Mouse (Mus musculus): ENCODE results near the gene Engase.

The Engase gene

DNA sequence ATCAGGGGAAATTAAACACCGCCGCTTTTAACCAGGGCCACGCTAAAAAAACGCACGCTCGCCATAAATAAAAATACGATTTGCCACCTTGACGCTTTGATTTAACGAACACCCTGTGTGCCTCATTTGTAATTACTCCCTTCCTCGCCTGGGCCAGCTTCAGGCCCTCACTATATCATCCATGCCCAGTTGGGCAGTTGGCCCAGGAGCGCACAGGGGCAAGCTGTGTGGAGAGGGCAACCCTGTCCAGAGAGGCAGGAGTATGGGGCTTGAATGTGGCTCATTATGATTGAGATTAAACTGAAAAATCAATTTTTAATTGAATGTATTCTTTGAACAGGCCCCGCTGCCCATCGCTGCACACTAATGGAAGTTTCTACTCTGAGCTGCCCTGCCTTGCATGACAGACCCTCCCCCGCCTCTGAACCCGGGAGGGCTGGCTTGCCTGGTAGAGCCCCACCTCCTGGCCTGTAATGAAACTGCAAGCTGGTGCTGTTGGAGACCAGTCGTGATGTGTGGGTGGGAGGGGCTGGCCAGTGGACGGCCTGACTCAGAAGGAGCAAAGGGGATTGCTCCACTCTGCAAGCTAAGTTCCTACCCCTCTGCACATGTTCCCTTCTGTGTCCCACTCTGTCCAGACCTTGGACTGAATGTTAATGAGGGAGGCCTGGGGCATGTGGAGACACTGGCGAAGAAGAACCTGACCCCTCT is 57.9 kb downstream of the Engase start:
- DNase-seq: peak in 1 of 2 experiments; percentile 20

DNA sequence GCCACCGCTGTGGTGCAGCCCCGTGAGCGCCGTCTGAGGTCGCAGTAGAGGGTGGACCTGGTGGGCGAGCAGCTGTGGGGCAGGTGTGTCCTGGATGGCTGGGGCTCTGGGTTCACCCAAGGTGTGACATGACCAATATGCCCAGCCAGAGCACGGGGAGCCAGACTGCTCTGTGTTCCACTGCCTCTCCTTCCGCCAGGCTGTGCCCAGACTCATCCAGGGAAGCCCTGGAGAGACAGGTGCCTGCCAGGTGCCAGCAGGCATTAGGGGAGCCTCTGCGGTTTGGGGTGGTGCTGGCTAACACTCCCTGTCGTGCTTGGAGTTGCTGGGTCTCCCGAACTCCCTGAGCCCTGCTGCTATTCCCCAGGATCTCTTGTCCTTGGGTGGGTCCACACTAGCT is 61.4 kb downstream of the Engase start:
- DNase-seq: no peak
